Mouse (Mus musculus) spleen, adult 2 months (tissue): ENCODE results near the gene E2f7. TPM values are rescaled to one million over a fixed set of nuclear protein-coding genes. Genes with fewer than 3 reads are reported as not detected.
A peak's percentile ranks its signal among the peaks of the same experiment; 100 is the strongest.

Experiments used
- DNase-seq, 2 experiments: peaks; one replicate each; pipeline versions ENCODE4 v3.0.0 to v3.0.0-alpha.2; 2012 to 2021; ENCODE audit warnings: low spot score in 2 of 2, low read depth in 1 of 2
- H3K27ac ChIP-seq: fragments of 200-500 bp; 2 replicates; pipeline ENCODE4 v1.5.1; 2012; ENCODE audit warnings: low read length, inconsistent platforms; ENCODE audit not compliant: insufficient read depth
- H3K27me3 ChIP-seq: fragments of 200-500 bp; 2 replicates; pipeline ENCODE4 v1.6.1; 2012; ENCODE audit warnings: mild to moderate bottlenecking, moderate library complexity, low read length, inconsistent platforms; ENCODE audit not compliant: control insufficient read depth, insufficient read depth
- H3K36me3 ChIP-seq: fragments of 200-500 bp; 2 replicates; pipeline ENCODE4 v1.6.1; 2012; ENCODE audit warnings: mild to moderate bottlenecking, low read length, inconsistent platforms; ENCODE audit not compliant: control insufficient read depth, insufficient read depth
- H3K4me1 ChIP-seq: fragments of 200-500 bp; 2 replicates; pipeline ENCODE4 v1.6.1; 2011; ENCODE audit warnings: inconsistent platforms; ENCODE audit not compliant: control insufficient read depth, insufficient read depth, insufficient read length
- H3K4me3 ChIP-seq: fragments of 200-500 bp; 2 replicates; pipeline ENCODE4 v1.5.1; 2011; ENCODE audit warnings: mild to moderate bottlenecking, inconsistent platforms; ENCODE audit not compliant: insufficient read depth, insufficient read length; ENCODE audit errors: extremely low read depth
- CTCF ChIP-seq: fragments of 200-500 bp; IDR thresholded peaks from 2 replicates; pipeline ENCODE4 v1.5.1; 2011; ENCODE audit warnings: mild to moderate bottlenecking, inconsistent platforms; ENCODE audit not compliant: insufficient read depth, insufficient read length, insufficient replicate concordance; ENCODE audit errors: extremely low read depth
- POLR2A ChIP-seq: fragments of 200-500 bp; IDR thresholded peaks from 2 replicates; pipeline ENCODE4 v1.6.1; 2011; ENCODE audit warnings: low read depth, low read length, inconsistent platforms
- WGBS: fragments of 180-500 bp; shearing (Covaris S2); methylation state at CpG from one replicate; pipeline ENCODE4 v1.1.7; 2018; 5-methylcytosine and 5-hydroxymethylcytosine counted together
- polyA plus RNA-seq: library from polyadenylated mRNA; depleted of rRNA; stranded (reverse); fragments of >200 nt; gene quantifications from 2 replicates; pipeline ENCODE4 v1.2.3, GENCODE M21; 2012

The E2f7 gene
- polyA plus RNA-seq, 1 experiment, result 0.69 TPM

DNA sequence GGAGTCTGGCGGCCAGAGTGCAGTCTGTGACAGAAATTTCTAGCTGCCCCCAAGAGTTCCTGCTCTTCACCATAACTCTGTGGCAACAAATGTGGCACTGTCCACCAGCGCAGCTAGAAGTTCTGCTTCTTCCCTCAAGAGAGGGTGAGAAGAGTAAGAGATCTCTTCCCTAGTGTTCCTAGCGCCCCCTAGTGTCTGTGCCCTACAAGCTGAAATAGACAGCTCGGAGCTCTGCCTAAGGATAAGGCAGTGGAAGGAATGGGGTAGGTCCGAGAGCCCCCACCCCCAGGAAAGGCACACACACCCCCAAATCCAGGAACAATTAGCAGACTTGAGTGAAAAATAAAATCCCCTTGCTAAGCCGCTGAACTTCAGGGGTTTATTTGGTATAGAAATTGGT is 11.9 kb upstream of the E2f7 start:
- peak in 1 of 2 experiments; percentile 63 for DNase-seq
- Histone ChIP-seq H3K27me3 (no peaks in the 10 kb centered on the region), H3K4me1 (no peaks in the 10 kb centered on the region), H3K36me3 (no peaks in the 10 kb centered on the region), H3K4me3 (no peak overlapping the region), H3K27ac (no peak overlapping the region)
- TF ChIP-seq POLR2A (no peak), CTCF (peak; percentile 46; the same call in 1 of the 2 replicates)
- WGBS, result 13% methylated on average over 6 of the region's 6 CpGs

DNA sequence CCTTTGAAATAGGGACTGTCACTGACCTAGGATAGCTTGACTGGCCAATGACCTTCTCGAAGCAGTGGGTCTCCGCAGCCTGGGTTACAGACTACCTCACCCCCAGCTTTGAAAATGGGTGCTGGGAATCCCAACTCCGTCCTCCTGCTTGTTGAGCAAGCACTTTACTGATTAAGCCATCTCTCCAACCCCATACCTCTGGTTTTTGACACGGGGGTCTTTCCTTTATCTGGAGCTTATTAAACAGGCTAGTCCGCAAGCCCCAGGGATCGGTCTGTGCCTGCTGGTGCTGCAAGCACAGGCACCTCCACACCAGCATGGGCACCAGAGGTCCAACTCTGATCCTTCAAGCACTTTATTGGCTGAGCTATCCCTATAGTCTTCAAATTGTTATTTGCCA is 1.5 kb upstream of the E2f7 start:
- DNase-seq, result no peak
- TF ChIP-seq CTCF (no peak), POLR2A (no peak)
- H3K27me3 ChIP-seq, result peaks cover 7% of the 10 kb centered on the region; the same call in 1 of the 2 replicates
- WGBS, result 92% methylated on average over 6 of the region's 6 CpGs
- peaks cover 5% of the 10 kb centered on the region; the same call in 1 of the 2 replicates for H3K4me1 ChIP-seq
- H3K4me3 ChIP-seq, result no peak overlapping the region
- H3K36me3 ChIP-seq, result no peaks in the 10 kb centered on the region
- H3K27ac ChIP-seq, result no peak overlapping the region

- Histone ChIP-seq H3K4me1 (peaks cover 5% of the 10 kb centered on the region; the same call in 1 of the 2 replicates), H3K27ac (no peak overlapping the region), H3K4me3 (no peak overlapping the region), H3K27me3 (peaks cover 7% of the 10 kb centered on the region; the same call in 1 of the 2 replicates), H3K36me3 (no peaks in the 10 kb centered on the region)
- TF ChIP-seq POLR2A (no peak), CTCF (no peak)
- WGBS, result 85% methylated on average over 12 of the region's 12 CpGs
- DNase-seq, result no peak
Measured at GRCm38 (mm10) chr10:110744120-110744519, 1.1 kb upstream of the E2f7 start.

- under 1% methylated on average over 23 of the region's 23 CpGs for WGBS
- DNase-seq, result no peak
- TF ChIP-seq POLR2A (no peak), CTCF (no peak)
- no peaks in the 10 kb centered on the region for H3K36me3 ChIP-seq
- peak overlapping the region; percentile 98 for H3K4me3 ChIP-seq
- H3K27me3 ChIP-seq, result peaks cover 7% of the 10 kb centered on the region; the same call in 1 of the 2 replicates
- peaks cover 5% of the 10 kb centered on the region; the same call in 1 of the 2 replicates for H3K4me1 ChIP-seq
- H3K27ac ChIP-seq, result no peak overlapping the region
Measured at GRCm38 (mm10) chr10:110745640-110746032, 397 bp downstream of the E2f7 start.

DNA sequence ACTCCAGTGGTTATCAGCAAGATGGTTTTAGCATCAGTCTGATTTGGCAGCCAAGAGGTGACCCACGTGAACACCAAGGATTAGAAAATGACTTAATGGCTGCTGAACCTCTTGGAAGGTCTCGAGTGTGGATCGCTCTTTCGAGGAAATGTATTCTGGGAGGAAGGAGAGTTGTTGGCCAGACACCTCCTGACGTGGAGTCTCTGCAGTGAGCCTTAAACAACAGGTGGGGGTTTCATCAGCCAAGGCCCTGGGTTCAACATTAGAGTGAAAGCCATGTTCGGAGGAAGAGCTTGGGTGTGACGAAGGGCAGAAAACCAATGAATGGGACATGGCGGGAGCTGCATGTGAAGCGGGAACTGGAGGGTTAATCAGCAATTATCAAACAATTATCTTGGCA is 3.8 kb downstream of the E2f7 start:
- H3K27ac ChIP-seq, result no peak overlapping the region
- no peak for DNase-seq
- TF ChIP-seq CTCF (no peak), POLR2A (no peak)
- peaks cover 7% of the 10 kb centered on the region; the same call in 1 of the 2 replicates for H3K27me3 ChIP-seq
- H3K36me3 ChIP-seq, result no peaks in the 10 kb centered on the region
- H3K4me1 ChIP-seq, result peaks cover 5% of the 10 kb centered on the region; the same call in 1 of the 2 replicates
- H3K4me3 ChIP-seq, result no peak overlapping the region
- WGBS, result 97% methylated on average over 9 of the region's 9 CpGs

GRCm38 (mm10) chr10:110749510-110750305 is 4.5 kb downstream of the E2f7 start:
- H3K36me3 ChIP-seq, result no peaks in the 10 kb centered on the region
- WGBS, result 94% methylated on average over 9 of the region's 9 CpGs

DNA sequence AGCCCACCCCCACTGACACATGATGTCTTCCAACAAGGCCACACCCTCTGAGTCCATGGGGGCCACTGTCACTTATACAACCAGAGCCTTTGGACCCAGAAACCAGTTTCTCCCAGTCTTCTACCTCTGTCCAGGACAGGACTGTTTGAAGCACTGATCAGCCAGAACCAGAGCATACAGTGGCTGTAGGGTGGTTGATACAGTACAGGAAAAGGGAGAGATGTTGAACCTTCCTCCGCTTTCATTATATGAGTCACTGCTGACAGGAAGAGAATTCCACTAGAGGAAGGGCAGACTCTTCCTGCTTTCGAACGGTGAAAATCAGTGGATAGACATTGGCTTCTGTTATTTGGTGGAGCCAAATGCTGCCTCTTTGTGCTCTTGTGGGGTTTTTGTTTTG is 7.6 kb downstream of the E2f7 start:
- Histone ChIP-seq H3K36me3 (no peaks in the 10 kb centered on the region), H3K4me1 (no peaks in the 10 kb centered on the region), H3K27ac (no peak overlapping the region), H3K27me3 (no peaks in the 10 kb centered on the region), H3K4me3 (no peak overlapping the region)
- no peak for TF ChIP-seq POLR2A
- TF ChIP-seq CTCF, result no peak
- no peak for DNase-seq
- WGBS, result 85% methylated on average over 3 of the region's 3 CpGs

More at GRCm38 (mm10) chr10:110749510-110750305, 4.5 kb downstream of the E2f7 start:
- H3K27me3 ChIP-seq, result peaks cover 7% of the 10 kb centered on the region; the same call in 1 of the 2 replicates
- H3K27ac ChIP-seq, result no peak overlapping the region
- peaks cover 5% of the 10 kb centered on the region; the same call in 1 of the 2 replicates for H3K4me1 ChIP-seq
- H3K4me3 ChIP-seq, result no peak overlapping the region
- no peak for DNase-seq
- TF ChIP-seq POLR2A (no peak), CTCF (no peak)
